Mouse (Mus musculus): ENCODE results near the gene Larp6.

Gene Larp6

GRCm38 (mm10) chr9:60768393-60768792 lies 55.6 kb downstream of the Larp6 start:
- DNase-seq = peak; percentile 20

GRCm38 (mm10) chr9:60769711-60770111 lies 56.9 kb downstream of the Larp6 start:
- peak; percentile 58 for DNase-seq

- no peak for DNase-seq
Measured at GRCm38 (mm10) chr9:60773713-60774112, 60.9 kb downstream of the Larp6 start.

- DNase-seq = no peak
Measured at GRCm38 (mm10) chr9:60776899-60777298, 64.1 kb downstream of the Larp6 start.

DNA sequence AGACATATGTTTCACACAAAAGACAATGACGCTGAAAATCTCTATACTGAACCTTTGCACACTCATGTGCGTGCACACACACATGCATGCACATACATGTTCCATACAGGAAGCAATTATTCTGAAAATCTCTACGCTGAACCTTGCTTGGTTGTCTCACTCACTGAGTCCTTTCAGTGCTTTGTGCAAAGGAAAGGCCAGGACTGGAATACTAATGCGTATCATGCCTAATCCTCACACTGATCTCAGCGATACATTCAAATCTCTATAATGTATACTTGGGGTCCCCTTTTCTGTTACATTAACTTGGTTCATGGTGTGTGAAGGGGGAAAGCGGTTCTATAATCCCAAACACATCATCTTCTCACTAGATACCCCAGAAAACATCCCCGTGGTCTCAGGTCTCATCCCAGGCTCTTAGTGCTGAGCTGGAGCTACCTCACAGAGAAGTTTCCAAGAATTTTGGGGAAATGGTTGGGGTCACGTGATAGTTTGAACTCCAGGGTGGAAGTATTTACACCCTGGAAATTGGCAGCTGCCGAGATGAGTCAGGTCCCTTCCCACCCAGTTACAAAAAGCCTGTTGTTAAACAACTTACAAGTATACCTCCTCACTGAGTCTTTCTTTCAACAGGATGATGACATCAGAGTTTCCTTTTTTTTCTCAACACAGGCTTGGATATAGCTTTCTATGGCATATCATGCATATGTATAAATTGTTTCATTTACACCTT lies 69.4 kb downstream of the Larp6 start:
- DNase-seq = no peak

DNA sequence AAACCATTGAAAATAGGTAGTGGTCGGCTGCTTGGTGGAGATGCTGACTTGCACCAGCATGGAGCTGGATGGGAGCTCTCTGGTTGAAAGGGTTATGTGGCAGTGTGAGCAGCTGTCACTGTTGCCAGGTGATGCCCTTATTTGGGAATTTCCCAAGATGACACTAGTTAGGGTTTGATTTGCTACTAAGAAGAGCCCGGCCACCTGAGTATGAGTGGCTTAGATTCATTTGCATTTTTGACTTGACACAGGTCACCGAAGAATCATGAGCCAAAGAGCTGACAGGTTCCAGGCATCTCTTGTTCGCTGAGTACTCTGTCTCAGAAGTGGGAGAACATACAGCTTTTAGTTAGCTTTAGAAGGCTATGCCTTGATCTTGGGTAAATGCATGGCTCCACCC lies 72.3 kb downstream of the Larp6 start:
- no peak for DNase-seq

DNA sequence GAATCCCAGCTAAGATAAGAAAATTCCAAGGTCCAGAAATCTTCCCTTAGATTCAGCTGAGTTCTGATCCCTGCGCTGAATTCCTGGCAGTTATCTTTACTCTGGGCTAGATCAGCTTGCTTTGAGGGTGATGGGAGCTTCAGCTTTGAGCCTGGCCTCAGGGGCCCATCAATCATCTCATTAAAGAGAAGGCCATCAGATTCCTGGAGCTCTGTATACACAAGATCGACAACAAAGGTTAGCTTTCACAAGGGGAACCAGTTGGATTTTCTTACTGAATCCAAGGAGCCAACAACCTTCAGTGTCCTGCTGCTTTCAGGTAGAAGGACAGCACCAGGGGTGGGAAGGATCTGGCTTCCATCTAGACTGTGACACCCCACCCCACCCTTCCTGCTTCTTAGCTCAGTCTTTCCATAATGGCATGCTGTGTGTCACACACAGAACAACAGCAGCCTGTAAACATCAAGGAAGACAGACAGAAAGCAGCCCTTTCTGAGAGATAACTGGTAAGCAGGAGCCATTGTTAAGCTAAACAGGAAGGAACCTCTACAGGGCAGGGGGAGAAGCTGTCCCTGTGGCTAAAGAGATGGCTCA lies 74.8 kb downstream of the Larp6 start:
- DNase-seq = no peak

Data from thymus, postnatal 4 days (tissue).